Mouse (Mus musculus) forebrain, embryonic 16.5 days (tissue): ENCODE measurements around the gene Matn4. TPM values are rescaled to one million over a fixed set of nuclear protein-coding genes. Genes with fewer than 3 reads are reported as not detected.

Source experiments
- ATAC-seq: fragments of 200-750 bp; cut with Nextera tagmentation; 2 replicates; pipeline ENCODE4 v1.8.0; 2017; ENCODE audit warnings: mild to moderate bottlenecking, moderate library complexity
- H3K27ac ChIP-seq: fragments of 300-500 bp; sonication (generic); 2 replicates; pipeline ENCODE4 v1.5.1; 2014; ENCODE audit warnings: low read length, control low read depth
- H3K27me3 ChIP-seq: fragments of 300-500 bp; sonication (generic); replicated peaks from 2 replicates; pipeline ENCODE4 v1.6.1; 2014; ENCODE audit warnings: low read length; ENCODE audit not compliant: control insufficient read depth, insufficient read depth
- H3K36me3 ChIP-seq: fragments of 300-500 bp; sonication (generic); 2 replicates; pipeline ENCODE4 v1.6.1; 2014; ENCODE audit not compliant: control insufficient read depth, insufficient read depth
- H3K4me1 ChIP-seq: fragments of 300-500 bp; sonication (generic); replicated peaks from 2 replicates; pipeline ENCODE4 v1.6.1; 2014; ENCODE audit warnings: low read length; ENCODE audit not compliant: control insufficient read depth, insufficient read depth
- H3K4me2 ChIP-seq: fragments of 300-500 bp; sonication (generic); 2 replicates; pipeline ENCODE4 v1.6.1; 2014; ENCODE audit warnings: mild to moderate bottlenecking, low read length, control low read depth
- H3K4me3 ChIP-seq: fragments of 300-500 bp; sonication (generic); replicated peaks from 2 replicates; pipeline ENCODE4 v1.5.1; 2014; ENCODE audit warnings: mild to moderate bottlenecking, low read length, control low read depth
- H3K9ac ChIP-seq: fragments of 300-500 bp; sonication (generic); replicated peaks from 2 replicates; pipeline ENCODE4 v1.6.1; 2014; ENCODE audit warnings: low read depth, low read length, control low read depth
- H3K9me3 ChIP-seq: fragments of 300-500 bp; sonication (generic); 2 replicates; pipeline ENCODE4 v1.6.1; 2016; ENCODE audit warnings: low read length; ENCODE audit not compliant: control insufficient read depth
- WGBS: fragments of 180-500 bp; shearing (Covaris S2); extraction: QIAGEN DNeasy Blood & Tissue Kit; methylation state at CpG from one replicate; pipeline ENCODE4 v1.1.7; 2014; 5-methylcytosine and 5-hydroxymethylcytosine counted together
- polyA plus RNA-seq: library from polyadenylated mRNA; unstranded; fragments of >200 nt; fragmentation: Nextera tagmentation; extraction: Ambion mirVana; gene quantifications from 2 replicates; pipeline ENCODE4 v1.2.1, GENCODE M21; 2015

Gene Matn4
- 2.0 and 3.1 TPM in 2 replicates for polyA plus RNA-seq

DNA sequence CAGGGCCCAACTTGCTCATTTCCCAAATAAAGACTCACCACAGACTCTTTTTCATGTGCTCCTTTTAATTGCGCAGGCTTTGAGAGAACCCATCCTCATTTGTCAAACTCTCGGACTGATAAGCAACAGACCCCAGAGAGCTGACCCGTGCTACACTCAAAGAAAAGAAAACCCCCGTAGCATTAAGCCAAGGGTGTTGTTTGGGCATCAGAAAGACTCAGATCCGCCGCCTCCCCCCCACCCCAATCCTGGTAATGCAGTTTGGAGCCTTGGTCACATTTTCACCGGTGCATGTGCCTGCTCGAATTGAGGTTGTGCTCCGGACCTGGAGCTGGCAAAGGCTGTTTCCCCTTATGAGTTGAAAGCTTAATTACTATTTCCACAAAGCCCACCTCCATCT lies at the start of gene Matn4:
Gene Matn4, minus strand, starts transcription at position 101 of the 400 bp plus-strand sequence.
- ATAC-seq = no peak

DNA sequence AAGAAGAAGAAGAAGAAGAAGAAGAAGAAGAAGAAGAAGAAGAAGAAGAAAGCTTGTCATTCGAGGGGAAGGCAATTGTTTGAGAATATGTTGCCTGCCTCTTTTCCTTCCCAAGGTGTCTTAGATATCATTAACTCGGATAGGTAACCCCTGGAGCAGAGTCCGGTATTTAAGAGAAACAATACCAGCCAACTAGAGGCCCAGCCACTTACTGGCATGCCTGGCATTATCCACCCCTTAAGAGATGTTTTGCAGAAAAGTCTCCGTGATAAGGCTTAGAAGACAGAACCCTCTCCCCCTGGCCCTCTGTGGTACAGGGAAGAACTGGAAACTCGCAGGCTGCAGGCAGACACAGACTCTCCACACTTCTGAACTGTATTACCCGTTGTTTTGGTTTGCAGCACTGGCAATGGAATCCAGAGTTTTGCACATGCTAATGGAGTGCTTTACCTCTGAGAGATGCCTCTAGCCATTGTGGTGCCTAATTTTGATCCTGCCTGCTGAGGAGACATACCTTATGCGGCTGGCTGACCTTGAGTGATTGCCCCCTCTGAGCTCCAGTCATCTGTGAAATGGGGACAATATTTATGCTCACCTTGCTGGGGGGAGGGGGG lies 49.0 kb upstream of the Matn4 start:
- no peak for ATAC-seq
- Histone ChIP-seq H3K36me3 (no peaks in the 10 kb centered on the region), H3K4me3 (no peak overlapping the region), H3K9me3 (no peaks in the 10 kb centered on the region), H3K27ac (no peak overlapping the region), H3K4me1 (no peaks in the 10 kb centered on the region), H3K27me3 (no peaks in the 10 kb centered on the region), H3K9ac (no peak overlapping the region), H3K4me2 (no peak overlapping the region)
- WGBS = 62% methylated on average over 7 of the region's 7 CpGs

More for the DNA sequence above, at the start of gene Matn4:
- Histone ChIP-seq H3K27me3 (peaks cover 87% of the 10 kb centered on the region), H3K4me1 (peaks cover 12% of the 10 kb centered on the region), H3K27ac (no peak within 1 kb of the TSS), H3K9ac (no peak within 1 kb of the TSS; the same call in 1 of the 2 replicates), H3K9me3 (no peaks in the 10 kb centered on the region), H3K4me3 (peak within 1 kb of the TSS; percentile 25), H3K4me2 (peak within 1 kb of the TSS; percentile 35), H3K36me3 (no peaks in the 10 kb centered on the region)
- WGBS = 7% methylated on average over 9 of the region's 9 CpGs

DNA sequence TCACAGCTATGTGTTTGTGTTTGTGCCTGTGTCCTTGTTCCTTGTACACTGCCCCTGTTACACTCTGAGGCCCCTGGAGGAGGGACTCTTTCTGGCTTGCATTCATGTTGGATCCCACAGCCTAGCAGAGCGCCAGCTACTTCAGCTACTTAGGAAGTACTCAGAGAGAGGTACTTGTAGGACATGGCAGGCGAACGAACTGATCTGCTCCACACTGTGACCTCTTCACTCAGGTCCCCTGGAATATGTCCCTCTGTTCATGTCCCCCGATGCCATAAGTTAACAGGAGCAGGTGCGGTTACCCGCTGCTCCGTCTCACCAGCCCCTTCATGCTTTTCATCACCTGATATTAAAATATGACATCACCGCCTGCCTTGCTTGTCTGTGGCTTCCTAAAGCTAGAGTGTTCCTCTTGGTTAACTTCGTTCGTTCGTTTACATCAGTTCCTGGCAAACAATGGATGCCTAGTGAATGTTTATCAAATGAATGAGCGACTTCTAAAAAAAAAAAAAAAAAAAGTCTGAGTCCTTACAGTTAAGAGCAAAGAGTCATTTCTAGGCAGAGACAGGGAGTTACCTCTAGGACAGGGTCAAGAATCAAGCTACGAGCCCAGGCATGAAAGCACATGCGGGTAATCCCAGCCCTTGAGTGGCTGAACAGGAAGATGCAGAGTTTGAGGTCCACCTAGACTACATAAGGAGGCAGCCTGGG lies 48.2 kb upstream of the Matn4 start:
- no peak for ATAC-seq
- Histone ChIP-seq H3K4me3 (no peak overlapping the region), H3K9me3 (no peaks in the 10 kb centered on the region), H3K4me1 (no peaks in the 10 kb centered on the region), H3K4me2 (no peak overlapping the region), H3K36me3 (no peaks in the 10 kb centered on the region), H3K9ac (no peak overlapping the region), H3K27ac (no peak overlapping the region), H3K27me3 (no peaks in the 10 kb centered on the region)
- WGBS = 86% methylated on average over 14 of the region's 14 CpGs

DNA sequence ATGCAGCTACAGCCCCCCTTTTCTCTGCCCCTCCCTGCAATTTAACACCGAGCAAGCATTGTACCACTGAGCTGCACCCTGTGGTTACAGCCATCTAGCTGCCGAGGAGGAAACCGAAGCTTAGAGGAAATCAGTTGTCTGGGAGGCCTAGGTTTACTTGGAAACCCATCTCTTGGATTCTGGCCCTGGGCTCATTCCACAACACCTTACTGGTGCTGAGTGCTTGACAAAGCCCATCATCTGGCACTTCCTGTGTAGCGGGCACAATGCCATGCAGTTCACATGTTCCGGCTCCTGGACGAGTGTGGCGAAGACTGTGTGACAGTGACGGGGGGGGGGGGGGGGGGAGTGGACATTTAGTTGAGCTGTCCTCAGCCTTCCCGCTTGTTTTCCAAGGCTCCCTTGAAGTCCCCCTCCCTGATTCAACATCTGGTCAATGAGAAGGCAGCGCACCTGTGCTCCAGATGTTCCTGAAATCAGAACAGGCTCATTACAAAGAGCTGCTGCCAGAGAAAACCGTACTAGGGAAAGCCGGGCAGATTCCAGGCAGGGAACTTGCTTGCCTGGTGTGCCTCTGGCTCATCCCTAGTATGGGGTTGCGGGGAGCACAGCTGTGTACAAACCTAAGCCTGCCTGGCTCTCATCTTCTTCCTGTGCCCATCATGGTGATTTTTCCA lies 47.2 kb upstream of the Matn4 start:
- H3K4me2 ChIP-seq = no peak overlapping the region
- 47% methylated on average over 12 of the region's 13 CpGs for WGBS
- no peak overlapping the region for H3K27ac ChIP-seq
- no peak overlapping the region for H3K9ac ChIP-seq
- H3K4me1 ChIP-seq = no peaks in the 10 kb centered on the region
- H3K27me3 ChIP-seq = no peaks in the 10 kb centered on the region
- H3K9me3 ChIP-seq = no peaks in the 10 kb centered on the region
- ATAC-seq = no peak
- no peak overlapping the region for H3K4me3 ChIP-seq
- no peaks in the 10 kb centered on the region for H3K36me3 ChIP-seq

DNA sequence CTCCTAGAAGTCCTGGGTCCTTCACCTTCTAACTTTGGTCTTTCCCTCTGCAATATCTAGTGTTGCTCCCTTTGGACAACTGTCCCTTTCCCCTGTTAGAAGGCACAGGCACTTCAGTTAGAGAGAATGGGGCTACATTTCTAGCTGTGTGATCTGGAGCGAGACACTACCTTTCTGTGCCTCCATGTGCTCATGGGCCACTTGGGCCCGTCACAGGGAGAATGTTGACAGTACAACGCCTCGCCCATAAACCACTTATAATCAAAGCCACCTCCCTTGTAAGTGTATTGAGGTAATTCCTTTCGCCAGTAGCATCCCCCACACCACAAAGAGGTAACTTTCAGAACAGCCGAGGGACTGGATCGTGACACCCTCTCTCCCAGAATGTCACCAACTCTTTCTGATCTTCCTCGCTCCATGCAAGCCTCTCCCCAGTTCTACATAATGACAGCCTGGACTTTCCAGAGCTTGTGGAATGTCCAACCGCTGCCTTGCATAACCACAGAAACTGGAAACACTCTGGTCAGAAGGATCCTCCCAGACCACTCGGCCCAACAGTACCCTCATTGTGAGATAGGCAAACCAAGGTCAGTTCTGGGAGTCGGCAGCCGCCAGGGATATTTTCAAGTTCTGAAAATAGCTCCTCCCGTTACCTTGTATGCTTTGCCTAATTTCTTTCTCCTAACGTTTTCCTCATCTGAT lies 44.5 kb upstream of the Matn4 start:
- 0 out of 2 replicates have a peak, but pooled peaks cover 2% of the 10 kb centered on the region for H3K27me3 ChIP-seq
- H3K36me3 ChIP-seq = no peaks in the 10 kb centered on the region
- no peaks in the 10 kb centered on the region for H3K9me3 ChIP-seq
- no peak for ATAC-seq
- H3K9ac ChIP-seq = no peak overlapping the region
- H3K4me3 ChIP-seq = no peak overlapping the region
- H3K27ac ChIP-seq = no peak overlapping the region
- no peak overlapping the region for H3K4me2 ChIP-seq
- no peaks in the 10 kb centered on the region for H3K4me1 ChIP-seq
- 88% methylated on average over 14 of the region's 14 CpGs for WGBS

DNA sequence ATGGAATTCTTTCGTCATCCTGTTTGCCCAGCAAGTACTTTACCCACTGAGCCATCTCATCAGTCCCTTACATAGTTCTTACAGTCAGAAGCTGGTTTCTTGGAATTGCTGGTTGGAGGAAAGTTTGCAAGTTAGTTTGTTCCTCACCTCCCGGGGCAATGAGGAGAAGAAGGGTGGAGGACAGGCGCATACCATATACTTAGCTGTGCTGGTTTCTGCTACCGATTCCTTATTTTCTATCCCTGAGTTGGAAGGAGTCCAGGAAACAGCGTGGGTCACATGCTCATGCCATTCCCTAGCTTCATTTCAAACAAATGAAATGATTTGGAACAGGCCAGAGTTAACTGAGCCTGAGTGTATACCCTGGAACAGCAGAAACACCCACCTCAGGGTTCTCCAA lies 44.0 kb upstream of the Matn4 start:
- Histone ChIP-seq H3K36me3 (no peaks in the 10 kb centered on the region), H3K27me3 (0 out of 2 replicates have a peak, but pooled peaks cover 3% of the 10 kb centered on the region), H3K4me3 (no peak overlapping the region), H3K27ac (no peak overlapping the region), H3K9ac (no peak overlapping the region), H3K4me1 (no peaks in the 10 kb centered on the region), H3K4me2 (no peak overlapping the region), H3K9me3 (no peaks in the 10 kb centered on the region)
- WGBS = 84% methylated on average over 5 of the region's 5 CpGs
- ATAC-seq = no peak

DNA sequence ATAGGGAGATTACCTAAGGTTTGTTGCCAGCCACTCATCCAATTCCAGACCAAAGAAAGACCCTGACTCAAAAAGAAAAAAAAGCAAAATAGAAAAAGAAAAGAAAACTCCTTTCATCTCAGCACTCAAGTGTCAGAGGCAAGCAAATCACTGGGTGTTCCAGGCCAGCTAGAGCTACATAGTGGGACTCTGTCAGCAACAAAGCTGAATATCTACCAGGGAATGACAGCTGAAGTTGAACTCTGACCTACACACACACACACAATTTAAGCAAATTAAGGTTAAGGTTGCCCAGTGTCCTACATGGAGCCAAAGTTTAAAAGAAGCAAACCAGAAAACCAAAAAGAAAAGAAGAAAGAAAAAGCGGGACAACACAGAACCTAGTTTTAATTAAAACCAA lies 43.2 kb upstream of the Matn4 start:
- Histone ChIP-seq H3K27me3 (0 out of 2 replicates have a peak, but pooled peaks cover 3% of the 10 kb centered on the region), H3K4me1 (peaks cover 5% of the 10 kb centered on the region), H3K9me3 (no peaks in the 10 kb centered on the region), H3K27ac (no peak overlapping the region), H3K9ac (no peak overlapping the region), H3K36me3 (no peaks in the 10 kb centered on the region), H3K4me3 (no peak overlapping the region), H3K4me2 (no peak overlapping the region)
- 92% methylated on average over 1 of the region's 1 CpGs for WGBS
- no peak for ATAC-seq

DNA sequence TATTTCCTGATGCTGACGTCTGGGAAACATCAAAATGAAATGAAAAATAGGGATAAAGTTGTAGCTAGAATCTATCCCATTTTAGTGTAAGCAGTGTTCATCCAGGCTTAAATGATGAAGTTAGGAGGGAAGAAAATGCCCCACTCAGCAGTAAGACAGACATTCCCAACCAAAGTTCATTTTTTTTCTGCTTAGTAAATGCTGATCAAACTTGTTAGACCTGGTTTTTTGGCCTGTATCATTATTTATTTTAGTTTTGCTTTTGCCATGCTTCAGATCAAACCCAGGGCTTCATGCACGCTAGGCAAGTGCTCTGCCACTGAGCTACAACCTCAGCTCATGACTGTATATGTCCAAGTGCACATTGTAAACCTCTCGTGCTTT lies 41.1 kb upstream of the Matn4 start:
- no peak for ATAC-seq
- H3K27ac ChIP-seq = no peak overlapping the region
- H3K4me1 ChIP-seq = peaks cover 15% of the 10 kb centered on the region
- no peak overlapping the region for H3K4me2 ChIP-seq
- H3K9me3 ChIP-seq = no peaks in the 10 kb centered on the region
- WGBS = 83% methylated on average over 3 of the region's 3 CpGs
- H3K4me3 ChIP-seq = no peak overlapping the region
- H3K9ac ChIP-seq = no peak overlapping the region
- H3K27me3 ChIP-seq = peaks cover 7% of the 10 kb centered on the region; the same call in 1 of the 2 replicates
- H3K36me3 ChIP-seq = no peaks in the 10 kb centered on the region
